Mouse (Mus musculus) adipocyte (in vitro differentiated cells): ENCODE measurements at regions not wholly inside any gene's neighbourhood (a gene's known extent, or its start where the extent isn't known, plus 50 kb on each side); places are given as distances from the start of the nearest gene placed in this dataset.
"Not testable (repeated sequence)": the region's sequence is repeated elsewhere in the genome, so short reads cannot be mapped to it uniquely, and the experiment has no call there.

Experiments
- DNase-seq: peaks from one replicate; pipeline ENCODE4 v3.0.0-alpha.2; 2016; ENCODE audit warnings: low spot score

DNA sequence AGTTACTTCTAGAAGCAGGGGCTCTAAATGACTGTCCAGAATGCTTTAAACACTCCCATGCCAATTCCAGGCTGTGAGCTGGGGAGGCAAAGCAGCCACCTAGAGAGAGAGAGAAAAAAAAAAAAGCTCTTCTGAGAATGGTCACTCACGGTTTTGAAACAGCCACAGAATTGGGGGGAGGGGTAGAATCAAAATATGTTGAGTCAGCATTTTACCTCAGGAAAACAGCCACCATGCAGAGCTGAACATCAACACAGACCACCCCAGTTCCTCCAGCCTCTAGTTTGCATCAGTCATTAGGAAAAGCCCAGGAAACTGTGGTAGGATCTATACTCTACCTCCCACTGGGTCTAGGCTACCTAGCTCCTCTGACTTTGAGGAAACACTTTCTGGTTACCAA is 124.1 kb upstream of the Gm5150 start:
- no peak for DNase-seq

- not testable (repeated sequence) for DNase-seq
Measured at GRCm38 (mm10) chr3:16125346-16125915, 119.2 kb upstream of the Gm5150 start.

- DNase-seq: no peak
Measured at GRCm38 (mm10) chr3:16115944-16116343, 109.7 kb upstream of the Gm5150 start.

DNA sequence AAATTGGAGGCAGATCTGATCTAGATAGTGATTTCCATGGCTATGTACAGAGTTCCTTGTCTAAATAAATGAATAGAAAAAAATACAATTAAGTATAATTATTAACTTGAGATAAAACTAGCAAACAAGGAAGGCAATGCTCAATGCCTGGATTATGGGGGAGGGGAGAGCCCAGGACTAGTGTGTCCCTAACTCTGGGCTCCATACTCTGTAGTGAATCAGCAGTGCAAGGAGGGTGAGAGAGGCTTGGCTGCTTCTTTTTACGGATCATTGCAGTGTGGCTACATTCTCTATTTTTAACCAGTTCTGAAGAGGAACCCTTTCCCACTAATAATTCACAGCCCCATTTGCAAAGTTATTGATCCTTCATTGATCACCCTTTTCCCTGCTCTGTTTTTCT is 101.3 kb upstream of the Gm5150 start:
- DNase-seq: no peak

GRCm38 (mm10) chr3:16105080-16105479 is 98.8 kb upstream of the Gm5150 start:
- no peak for DNase-seq

GRCm38 (mm10) chr3:16103180-16103579 is 96.9 kb upstream of the Gm5150 start:
- no peak for DNase-seq

GRCm38 (mm10) chr3:16086550-16086949 is 80.3 kb upstream of the Gm5150 start:
- DNase-seq: peak; percentile 5

DNA sequence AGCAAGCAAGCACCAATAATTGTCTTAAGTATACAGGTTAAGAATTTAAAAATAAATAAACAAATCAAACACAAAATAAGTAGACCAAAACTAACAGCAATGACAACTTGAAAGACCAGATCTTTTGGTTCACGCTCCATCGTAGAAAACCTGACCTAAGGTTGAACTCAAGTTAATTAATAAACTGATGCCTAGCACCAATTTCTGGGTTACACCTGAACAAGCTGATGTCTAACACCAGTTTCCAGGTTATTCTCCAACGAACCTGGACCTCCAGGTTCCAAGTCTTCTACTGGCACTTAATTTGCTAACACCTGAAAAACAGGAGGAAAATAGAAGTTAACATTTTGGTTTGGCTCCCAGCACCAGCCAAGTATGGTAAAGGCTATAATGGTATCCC is 79.1 kb upstream of the Gm5150 start:
- no peak for DNase-seq

DNA sequence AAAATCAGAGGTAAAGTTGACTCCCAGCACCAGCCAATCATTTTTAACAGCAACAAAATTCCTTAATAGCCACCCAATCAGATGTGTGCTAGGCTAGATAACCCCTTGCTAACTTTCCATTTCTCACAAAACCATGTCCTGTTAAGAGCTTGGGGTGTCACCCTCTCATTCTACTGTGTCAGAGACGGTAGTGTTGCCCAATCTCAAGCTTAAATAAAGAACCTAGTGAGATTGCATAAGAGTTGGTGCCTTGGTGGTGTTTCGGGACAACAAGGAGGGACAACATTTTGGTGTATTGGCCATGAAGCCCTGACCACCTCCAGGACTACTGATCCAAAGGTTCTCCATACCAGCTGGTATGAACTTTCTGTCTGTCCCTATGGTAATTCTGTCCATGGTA is 72.9 kb upstream of the Gm5150 start:
- no peak for DNase-seq

DNA sequence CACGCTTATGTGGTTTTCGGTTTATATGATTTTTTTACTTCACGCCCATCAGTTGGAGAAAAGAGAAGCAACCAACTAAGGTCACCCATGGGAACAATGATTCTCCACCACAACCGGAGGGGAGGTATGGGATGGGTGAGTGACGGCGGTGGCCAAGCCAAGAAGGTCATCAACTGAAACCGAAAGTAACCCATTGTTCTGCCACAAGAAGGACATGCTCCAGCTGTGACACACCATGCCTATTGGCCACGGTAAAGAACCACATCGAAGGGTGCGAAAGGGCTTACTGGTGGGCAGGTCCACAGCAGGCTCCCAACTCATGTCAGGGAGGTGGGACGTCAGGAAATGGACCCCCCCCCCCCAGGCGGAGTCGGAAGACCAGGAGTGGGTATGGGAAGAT is 65.7 kb upstream of the Gm5150 start:
- DNase-seq: no peak

DNA sequence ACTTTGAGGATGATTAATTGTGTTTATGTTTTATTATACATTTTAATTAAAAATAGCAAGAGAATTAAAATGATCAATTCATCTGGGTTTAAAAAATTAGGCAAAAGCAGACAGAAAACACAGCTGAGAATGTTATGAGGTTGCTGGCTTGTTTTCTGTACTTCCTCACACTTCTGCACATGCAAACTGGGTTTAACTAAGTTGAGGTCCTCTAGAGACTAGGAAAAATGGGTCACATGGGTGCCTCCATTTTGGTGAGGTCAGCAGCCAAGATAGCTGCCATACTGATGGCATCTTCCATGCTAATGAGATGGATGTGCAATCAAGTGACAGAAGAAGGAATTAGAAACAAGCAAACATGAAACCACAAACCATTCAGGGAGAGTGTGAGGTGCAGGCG is 64.7 kb upstream of the Gm5150 start:
- DNase-seq: no peak

DNA sequence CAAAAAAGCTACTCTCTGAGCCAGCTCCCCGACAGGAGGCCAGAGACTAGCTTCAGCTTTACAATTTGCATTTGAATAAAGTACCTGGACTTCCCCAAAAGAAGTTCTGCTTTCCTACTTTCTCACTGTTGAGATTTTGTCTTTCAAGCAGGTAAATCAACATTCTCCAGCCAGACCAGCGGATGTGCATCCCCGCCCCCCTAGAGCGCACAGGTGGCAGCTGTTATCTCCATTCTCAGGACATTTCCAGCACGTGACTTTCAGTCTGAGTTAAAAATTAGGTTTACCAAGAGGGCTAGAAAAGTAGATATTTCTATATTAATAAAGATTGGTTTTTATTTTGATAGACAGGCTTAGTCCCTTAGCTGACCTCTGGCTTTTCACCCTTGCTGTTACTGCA is 51.5 kb upstream of the Gm5150 start:
- DNase-seq: not testable (repeated sequence)
